Comparison of ENCODE assay signal across 19 mouse cellular contexts in genomic region chr5:75543757-75544156, GRCm38 (mm10). TPM values are rescaled to one million over a fixed set of nuclear protein-coding genes. Genes with fewer than 3 reads are reported as not detected.
"Had no signal": no experiment of that assay in that cellular context is flagged by ENCODE, and none has a peak within 500 bp of the region (broad histone marks: within the 10 kb centered on the region; RNA-seq: fewer than 3 reads in every experiment).

No protein-coding gene starts in this region.

- H3K9ac ChIP-seq: liver, embryonic 13.5 days; liver, embryonic 15.5 days; liver, postnatal 0 days; lung, embryonic 15.5 days; midbrain, embryonic 13.5 days; midbrain, embryonic 15.5 days; neural tube, embryonic 13.5 days; neural tube, embryonic 15.5 days had no signal

- H3K36me3 ChIP-seq: liver, embryonic 13.5 days; liver, embryonic 15.5 days; lung, embryonic 15.5 days; midbrain, embryonic 10.5 days; midbrain, embryonic 13.5 days; midbrain, embryonic 15.5 days; neural tube, embryonic 13.5 days; neural tube, embryonic 15.5 days had no signal

- H3K27ac ChIP-seq: liver, embryonic 13.5 days; liver, embryonic 15.5 days; lung, embryonic 15.5 days; midbrain, embryonic 10.5 days; midbrain, embryonic 13.5 days; midbrain, embryonic 15.5 days; neural tube, embryonic 13.5 days; neural tube, embryonic 15.5 days had no signal

- H3K4me1 ChIP-seq: midbrain, embryonic 13.5 days; midbrain, embryonic 15.5 days; neural tube, embryonic 13.5 days; neural tube, embryonic 15.5 days had no signal

- ATAC-seq: liver, postnatal 0 days; midbrain, embryonic 13.5 days; midbrain, embryonic 15.5 days had no signal

- H3K4me3 ChIP-seq: liver, embryonic 13.5 days; liver, embryonic 15.5 days; lung, embryonic 15.5 days; midbrain, embryonic 10.5 days; midbrain, embryonic 13.5 days; midbrain, embryonic 15.5 days; myocyte; neural tube, embryonic 13.5 days; neural tube, embryonic 15.5 days had no signal

- H3K27me3 ChIP-seq: liver, embryonic 13.5 days; liver, embryonic 15.5 days; midbrain, embryonic 13.5 days; midbrain, embryonic 15.5 days; neural tube, embryonic 13.5 days; neural tube, embryonic 15.5 days had no signal

- DNase-seq: liver, embryonic 13.5 days; liver, postnatal 0 days; lung, postnatal 36 days; retina, postnatal 1 day; right cerebral cortex, adult 18-20 months; right cerebral cortex, postnatal 25 days; right cerebral cortex, postnatal 4 days; spleen, adult 18-20 months; thymus, adult 2 months; thymus, postnatal 25 days; thymus, postnatal 4 days had no signal

- H3K4me2 ChIP-seq: liver, embryonic 13.5 days; liver, embryonic 15.5 days; lung, embryonic 15.5 days; midbrain, embryonic 13.5 days; midbrain, embryonic 15.5 days; neural tube, embryonic 13.5 days; neural tube, embryonic 15.5 days had no signal

- H3K9me3 ChIP-seq: liver, embryonic 13.5 days; liver, embryonic 15.5 days; lung, embryonic 15.5 days; midbrain, embryonic 10.5 days; midbrain, embryonic 13.5 days; midbrain, embryonic 15.5 days; neural tube, embryonic 13.5 days; neural tube, embryonic 15.5 days had no signal

RNA-seq across cellular contexts. Expression of gene Kit, which starts 31.0 kb away (rescaled TPM):
- polyA plus RNA-seq: myocyte had no signal
